Mouse (Mus musculus): Measurements from ENCODE around the gene Ccl1. TPM values are rescaled to one million over a fixed set of nuclear protein-coding genes. Genes with fewer than 3 reads are reported as not detected.

The Ccl1 gene
- polyA plus RNA-seq, 1 experiment: not detected

- Histone ChIP-seq H3K27me3 (ENCODE audit: control insufficient read depth, insufficient read depth, low read length) (no peaks in the 10 kb centered on the region), H3K27ac (ENCODE audit: insufficient read depth, low read length) (no peak overlapping the region), H3K36me3 (ENCODE audit: control insufficient read depth, insufficient read depth, low read length) (no peaks in the 10 kb centered on the region), H3K4me1 (ENCODE audit: control insufficient read depth, insufficient read depth, insufficient read length) (no peaks in the 10 kb centered on the region), H3K4me3 (ENCODE audit: extremely low read depth, insufficient read depth, insufficient read length) (no peak overlapping the region)
- TF ChIP-seq CTCF (IDR thresholded peaks at IDR 0.05; ENCODE audit: extremely low read depth, insufficient read depth, insufficient read length, insufficient replicate concordance): no peak
- TF ChIP-seq POLR2A (IDR thresholded peaks at IDR 0.05; ENCODE audit: low read depth, low read length): no peak
- WGBS: 89% methylated on average over 13 of the region's 13 CpGs
- no peak for DNase-seq (ENCODE audit: low read depth in 1 of 2, low spot score in 2 of 2)
These were observed 115.5 kb downstream of the Ccl1 start for GRCm38 (mm10) chr11:82189782-82190563.

GRCm38 (mm10) chr11:82185684-82186083, 119.8 kb downstream of the Ccl1 start:
- WGBS: 75% methylated on average over 3 of the region's 3 CpGs
- H3K4me3 ChIP-seq (ENCODE audit: extremely low read depth, insufficient read depth, insufficient read length): no peak overlapping the region
- H3K27ac ChIP-seq (ENCODE audit: insufficient read depth, low read length): no peak overlapping the region
- DNase-seq (ENCODE audit: low read depth in 1 of 2, low spot score in 2 of 2): no peak
- TF ChIP-seq POLR2A (IDR thresholded peaks at IDR 0.05; ENCODE audit: low read depth, low read length) (no peak), CTCF (IDR thresholded peaks at IDR 0.05; ENCODE audit: extremely low read depth, insufficient read depth, insufficient read length, insufficient replicate concordance) (no peak)
- H3K4me1 ChIP-seq (ENCODE audit: control insufficient read depth, insufficient read depth, insufficient read length): peaks cover 6% of the 10 kb centered on the region; the same call in 1 of the 2 replicates
- no peaks in the 10 kb centered on the region for H3K27me3 ChIP-seq (ENCODE audit: control insufficient read depth, insufficient read depth, low read length)
- H3K36me3 ChIP-seq (ENCODE audit: control insufficient read depth, insufficient read depth, low read length): no peaks in the 10 kb centered on the region

GRCm38 (mm10) chr11:82183281-82183935, 122.1 kb downstream of the Ccl1 start:
- Histone ChIP-seq H3K36me3 (ENCODE audit: control insufficient read depth, insufficient read depth, low read length) (no peaks in the 10 kb centered on the region), H3K4me1 (ENCODE audit: control insufficient read depth, insufficient read depth, insufficient read length) (peaks cover 6% of the 10 kb centered on the region; the same call in 1 of the 2 replicates), H3K4me3 (ENCODE audit: extremely low read depth, insufficient read depth, insufficient read length) (no peak overlapping the region), H3K27me3 (ENCODE audit: control insufficient read depth, insufficient read depth, low read length) (no peaks in the 10 kb centered on the region), H3K27ac (ENCODE audit: insufficient read depth, low read length) (peak overlapping the region; percentile 48; the same call in 1 of the 2 replicates)
- 18% methylated on average over 6 of the region's 6 CpGs for WGBS
- TF ChIP-seq POLR2A (IDR thresholded peaks at IDR 0.05; ENCODE audit: low read depth, low read length) (no peak), CTCF (IDR thresholded peaks at IDR 0.05; ENCODE audit: extremely low read depth, insufficient read depth, insufficient read length, insufficient replicate concordance) (no peak)
- peak in 1 of 2 experiments; percentile 29 for DNase-seq (ENCODE audit: low read depth in 1 of 2, low spot score in 2 of 2)

- H3K36me3 ChIP-seq (ENCODE audit: control insufficient read depth, insufficient read depth, low read length): no peaks in the 10 kb centered on the region
- H3K27me3 ChIP-seq (ENCODE audit: control insufficient read depth, insufficient read depth, low read length): no peaks in the 10 kb centered on the region
- H3K4me3 ChIP-seq (ENCODE audit: extremely low read depth, insufficient read depth, insufficient read length): no peak overlapping the region
- 76% methylated on average over 6 of the region's 6 CpGs for WGBS
- peaks cover 6% of the 10 kb centered on the region; the same call in 1 of the 2 replicates for H3K4me1 ChIP-seq (ENCODE audit: control insufficient read depth, insufficient read depth, insufficient read length)
- TF ChIP-seq POLR2A (IDR thresholded peaks at IDR 0.05; ENCODE audit: low read depth, low read length) (no peak), CTCF (IDR thresholded peaks at IDR 0.05; ENCODE audit: extremely low read depth, insufficient read depth, insufficient read length, insufficient replicate concordance) (no peak)
- DNase-seq (ENCODE audit: low read depth in 1 of 2, low spot score in 2 of 2): no peak
- H3K27ac ChIP-seq (ENCODE audit: insufficient read depth, low read length): no peak overlapping the region
These were observed 123.1 kb downstream of the Ccl1 start for GRCm38 (mm10) chr11:82182401-82182800.

- no peaks in the 10 kb centered on the region for H3K27me3 ChIP-seq (ENCODE audit: control insufficient read depth, insufficient read depth, low read length)
- DNase-seq (ENCODE audit: low read depth in 1 of 2, low spot score in 2 of 2): no peak
- TF ChIP-seq POLR2A (IDR thresholded peaks at IDR 0.05; ENCODE audit: low read depth, low read length) (no peak), CTCF (IDR thresholded peaks at IDR 0.05; ENCODE audit: extremely low read depth, insufficient read depth, insufficient read length, insufficient replicate concordance) (no peak)
- WGBS: 86% methylated on average over 8 of the region's 8 CpGs
- H3K27ac ChIP-seq (ENCODE audit: insufficient read depth, low read length): no peak overlapping the region
- peaks cover 6% of the 10 kb centered on the region; the same call in 1 of the 2 replicates for H3K4me1 ChIP-seq (ENCODE audit: control insufficient read depth, insufficient read depth, insufficient read length)
- H3K4me3 ChIP-seq (ENCODE audit: extremely low read depth, insufficient read depth, insufficient read length): no peak overlapping the region
- no peaks in the 10 kb centered on the region for H3K36me3 ChIP-seq (ENCODE audit: control insufficient read depth, insufficient read depth, low read length)
These were observed 124.2 kb downstream of the Ccl1 start for GRCm38 (mm10) chr11:82181331-82181730.

- no peak overlapping the region for H3K4me3 ChIP-seq (ENCODE audit: extremely low read depth, insufficient read depth, insufficient read length)
- no peaks in the 10 kb centered on the region for H3K27me3 ChIP-seq (ENCODE audit: control insufficient read depth, insufficient read depth, low read length)
- H3K36me3 ChIP-seq (ENCODE audit: control insufficient read depth, insufficient read depth, low read length): no peaks in the 10 kb centered on the region
- TF ChIP-seq POLR2A (IDR thresholded peaks at IDR 0.05; ENCODE audit: low read depth, low read length): no peak
- no peak for TF ChIP-seq CTCF (IDR thresholded peaks at IDR 0.05; ENCODE audit: extremely low read depth, insufficient read depth, insufficient read length, insufficient replicate concordance)
- WGBS: 36% methylated on average over 5 of the region's 5 CpGs
- no peaks in the 10 kb centered on the region; the same call in 1 of the 2 replicates for H3K4me1 ChIP-seq (ENCODE audit: control insufficient read depth, insufficient read depth, insufficient read length)
- DNase-seq (ENCODE audit: low read depth in 1 of 2, low spot score in 2 of 2): no peak
- no peak overlapping the region for H3K27ac ChIP-seq (ENCODE audit: insufficient read depth, low read length)
These were observed 127.3 kb downstream of the Ccl1 start for GRCm38 (mm10) chr11:82178161-82178560.
